Mouse (Mus musculus) thymus, postnatal 14 days (tissue): ENCODE results near the gene Ear6.
"Not testable (repeated sequence)": the region's sequence is repeated elsewhere in the genome, so short reads cannot be mapped to it uniquely, and the experiment has no call there.

Experiments
- DNase-seq: peaks from one replicate; pipeline ENCODE4 v3.0.0; 2021

The Ear6 gene

GRCm38 (mm10) chr14:51853399-51853798, at the start of gene Ear6:
Ear6 (plus strand) TSS chr14:51853699.
- no peak for DNase-seq

- DNase-seq: no peak
Observed at GRCm38 (mm10) chr14:51826625-51827024, 26.9 kb upstream of the Ear6 start.

DNA sequence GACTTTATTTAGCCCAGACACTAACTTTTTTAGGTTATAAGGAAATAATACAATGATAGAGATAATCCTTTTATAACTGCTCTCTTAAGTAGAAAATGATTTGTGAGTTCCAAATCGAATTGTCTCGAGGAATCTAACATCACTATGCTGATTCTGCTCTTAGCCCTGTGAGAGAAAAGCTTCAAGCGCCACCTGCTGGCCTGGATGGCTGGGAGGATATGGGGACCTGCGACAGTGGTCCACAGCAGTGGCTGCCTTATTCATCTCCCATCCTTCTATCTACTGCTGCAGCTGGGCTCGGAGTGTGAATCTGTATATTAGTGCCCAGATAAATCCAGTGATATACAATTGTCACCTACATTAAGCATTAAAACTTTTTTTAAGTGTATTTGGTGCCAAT, 25.7 kb upstream of the Ear6 start:
- DNase-seq: peak; percentile 34

DNA sequence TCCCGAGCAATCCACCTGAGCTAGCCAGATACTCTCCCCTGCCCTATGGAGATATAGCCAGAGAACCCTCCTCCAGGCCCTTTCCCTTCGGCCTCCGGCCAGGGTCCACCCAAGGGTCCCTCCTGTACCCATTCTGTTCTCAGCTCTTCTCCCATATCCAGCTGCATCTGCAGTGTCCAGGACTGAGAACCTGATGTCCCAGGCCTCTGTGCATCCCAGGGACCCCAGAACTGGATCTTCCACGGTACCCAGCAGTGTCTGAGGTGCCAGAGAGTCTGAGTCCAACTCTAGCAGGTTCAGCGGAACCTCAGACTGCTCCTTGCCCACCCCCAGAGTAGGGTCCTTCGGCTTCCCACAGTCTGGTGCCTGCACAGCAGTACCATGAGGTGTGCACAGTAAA, 24.3 kb upstream of the Ear6 start:
- DNase-seq: no peak

DNA sequence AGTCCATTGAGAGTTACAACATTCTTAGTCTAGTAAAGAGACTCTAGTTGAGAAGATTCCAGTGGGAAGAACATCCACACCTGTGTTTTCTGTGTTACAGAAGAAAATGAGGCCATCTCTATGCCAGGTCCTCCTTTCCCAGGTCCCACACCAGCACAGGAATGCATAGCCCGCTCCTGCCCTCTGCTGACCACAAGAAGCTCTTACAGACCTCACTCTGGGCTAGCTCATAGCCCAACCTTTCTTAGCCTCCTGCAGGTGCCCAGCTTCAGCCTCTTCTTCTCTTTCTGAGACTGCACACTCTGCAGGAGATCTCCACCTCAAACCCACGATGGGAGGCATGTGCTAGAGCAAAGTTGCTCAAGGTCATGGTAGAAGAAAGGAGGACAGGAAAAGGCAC, 15.0 kb upstream of the Ear6 start:
- not testable (repeated sequence) for DNase-seq

- DNase-seq: no peak
Observed at GRCm38 (mm10) chr14:51842250-51842649, 11.2 kb upstream of the Ear6 start.

DNA sequence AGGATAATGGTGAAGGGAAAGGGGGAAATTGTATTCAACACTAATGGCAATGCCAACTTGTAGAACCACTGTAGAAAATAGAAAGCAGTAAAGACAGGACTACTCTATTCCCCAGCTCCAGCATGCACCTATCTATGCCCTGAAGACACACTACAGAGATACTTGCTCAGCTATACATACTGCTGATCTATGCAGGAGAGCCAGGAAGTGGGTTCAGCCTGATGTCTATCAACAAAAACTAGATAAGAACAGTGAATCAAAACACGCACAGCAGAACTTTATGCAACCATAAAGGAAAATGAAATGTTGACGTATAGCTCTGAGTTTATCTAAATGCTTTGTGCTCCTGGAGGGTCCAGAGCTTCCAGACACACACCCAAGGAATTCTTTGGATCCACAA, 10.7 kb upstream of the Ear6 start:
- no peak for DNase-seq

- no peak for DNase-seq
Observed at GRCm38 (mm10) chr14:51843882-51844281, 9.6 kb upstream of the Ear6 start.

DNA sequence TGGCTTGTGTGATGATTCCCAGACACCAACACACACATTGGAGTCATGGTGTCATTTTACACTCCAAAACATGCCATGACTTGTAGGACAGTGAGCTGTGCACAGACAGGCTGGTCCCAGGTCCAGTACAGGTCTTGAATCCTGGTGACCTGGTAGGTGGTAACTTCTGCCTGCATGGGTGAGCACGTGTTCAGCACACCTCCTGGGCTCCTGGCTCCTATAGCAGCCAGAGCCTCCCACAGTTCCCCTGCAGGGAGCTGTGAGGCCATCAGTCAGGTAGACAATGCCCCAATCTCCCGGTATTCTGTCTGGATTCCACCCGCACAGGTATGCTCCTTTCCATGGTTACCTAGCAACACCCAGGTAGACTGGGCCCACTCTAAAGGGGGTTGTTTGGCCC, 6.9 kb upstream of the Ear6 start:
- DNase-seq: no peak

- DNase-seq: not testable (repeated sequence)
Observed at GRCm38 (mm10) chr14:51851006-51851405, 2.5 kb upstream of the Ear6 start.

GRCm38 (mm10) chr14:51855280-51855679, 1.8 kb downstream of the Ear6 start:
- not testable (repeated sequence) for DNase-seq

GRCm38 (mm10) chr14:51863603-51864002, 10.1 kb downstream of the Ear6 start:
- DNase-seq: not testable (repeated sequence)

DNA sequence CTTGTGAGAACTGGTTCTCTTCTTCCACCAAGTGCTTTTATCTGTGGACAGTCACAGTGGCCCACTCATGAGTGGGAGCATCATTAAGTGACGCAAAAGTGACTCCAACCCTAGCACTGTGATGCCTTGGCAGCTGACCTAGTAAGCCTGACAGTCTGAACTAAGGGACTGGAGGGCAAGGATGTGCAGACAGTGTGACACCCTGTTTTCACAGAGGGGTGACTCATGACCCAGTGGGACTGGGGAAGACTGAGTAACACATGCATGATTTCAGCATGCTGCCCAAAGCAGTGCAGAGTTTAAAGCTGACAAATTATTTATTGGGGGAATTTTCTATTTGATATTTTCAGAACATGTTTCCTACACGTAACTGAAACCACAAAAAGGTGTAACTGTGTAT, 17.3 kb downstream of the Ear6 start:
- no peak for DNase-seq

DNA sequence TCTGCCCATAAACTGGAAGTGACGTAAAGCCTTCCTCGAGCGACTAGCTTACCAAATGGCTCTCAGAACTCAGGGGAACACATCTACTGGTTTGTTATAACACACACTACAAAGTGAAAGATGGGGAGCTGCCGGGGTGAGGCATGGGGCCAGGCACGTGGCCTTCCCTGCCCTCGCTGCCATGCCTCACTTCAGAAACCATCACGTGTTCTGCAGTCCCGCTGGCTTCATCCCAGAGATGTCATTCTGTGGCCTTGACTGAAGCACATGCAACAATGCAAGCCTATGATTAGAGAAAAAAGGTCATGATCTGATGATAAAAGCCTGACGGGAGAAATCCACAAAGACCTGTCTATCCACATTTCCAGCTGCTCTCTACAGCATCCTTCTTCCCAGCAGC, 18.2 kb downstream of the Ear6 start:
- DNase-seq: no peak

DNA sequence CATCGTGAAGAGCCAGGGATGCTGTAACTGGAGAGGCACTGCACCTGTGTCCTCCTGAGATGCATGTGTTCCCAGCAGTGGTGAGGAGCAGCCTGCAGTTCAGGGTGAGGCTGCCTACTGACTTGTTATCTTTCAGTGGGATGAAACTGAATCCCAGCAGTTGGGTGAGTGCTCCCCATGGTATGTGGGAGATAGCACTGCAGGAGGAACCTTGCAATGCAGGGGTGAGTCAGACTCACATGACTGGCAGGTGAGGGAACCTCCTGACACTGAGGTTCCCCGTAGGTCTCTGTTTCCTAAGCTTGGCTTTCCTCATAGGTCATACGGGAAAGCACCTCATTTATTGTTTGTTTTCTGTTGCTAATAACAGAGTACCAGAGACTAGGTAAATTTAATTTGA, 24.0 kb downstream of the Ear6 start:
- DNase-seq: no peak

- peak; percentile 84 for DNase-seq
Observed at GRCm38 (mm10) chr14:51883527-51884030, 30.1 kb downstream of the Ear6 start.

- no peak for DNase-seq
Observed at GRCm38 (mm10) chr14:51884031-51884544, 30.6 kb downstream of the Ear6 start.

- DNase-seq: peak; percentile 97
Observed at GRCm38 (mm10) chr14:51884598-51885331, 31.3 kb downstream of the Ear6 start, which contains the start of gene Mettl17. Mettl17 (plus strand) TSS chr14:51884842.

DNA sequence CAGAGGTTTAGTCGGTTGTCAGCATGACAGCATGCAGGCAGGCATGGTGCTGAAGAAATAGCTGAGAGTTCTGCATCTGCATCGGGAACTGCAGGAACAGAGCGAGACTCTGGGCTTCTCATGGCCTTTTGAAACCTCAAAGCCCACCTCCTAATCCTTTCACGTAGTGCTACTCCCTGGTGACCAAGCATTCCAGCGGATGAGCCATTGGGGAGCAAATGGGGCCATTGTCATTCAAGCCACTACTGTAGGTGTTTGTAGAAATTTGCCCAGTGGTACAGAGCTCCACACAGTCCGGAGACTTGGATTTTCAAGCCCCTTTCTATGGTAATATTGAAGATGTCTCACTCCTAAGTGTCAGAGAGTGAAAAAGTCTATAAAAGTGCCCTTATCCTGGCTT, 32.6 kb downstream of the Ear6 start:
- DNase-seq: no peak

- DNase-seq: no peak
Observed at GRCm38 (mm10) chr14:51889833-51890232, 36.3 kb downstream of the Ear6 start.

DNA sequence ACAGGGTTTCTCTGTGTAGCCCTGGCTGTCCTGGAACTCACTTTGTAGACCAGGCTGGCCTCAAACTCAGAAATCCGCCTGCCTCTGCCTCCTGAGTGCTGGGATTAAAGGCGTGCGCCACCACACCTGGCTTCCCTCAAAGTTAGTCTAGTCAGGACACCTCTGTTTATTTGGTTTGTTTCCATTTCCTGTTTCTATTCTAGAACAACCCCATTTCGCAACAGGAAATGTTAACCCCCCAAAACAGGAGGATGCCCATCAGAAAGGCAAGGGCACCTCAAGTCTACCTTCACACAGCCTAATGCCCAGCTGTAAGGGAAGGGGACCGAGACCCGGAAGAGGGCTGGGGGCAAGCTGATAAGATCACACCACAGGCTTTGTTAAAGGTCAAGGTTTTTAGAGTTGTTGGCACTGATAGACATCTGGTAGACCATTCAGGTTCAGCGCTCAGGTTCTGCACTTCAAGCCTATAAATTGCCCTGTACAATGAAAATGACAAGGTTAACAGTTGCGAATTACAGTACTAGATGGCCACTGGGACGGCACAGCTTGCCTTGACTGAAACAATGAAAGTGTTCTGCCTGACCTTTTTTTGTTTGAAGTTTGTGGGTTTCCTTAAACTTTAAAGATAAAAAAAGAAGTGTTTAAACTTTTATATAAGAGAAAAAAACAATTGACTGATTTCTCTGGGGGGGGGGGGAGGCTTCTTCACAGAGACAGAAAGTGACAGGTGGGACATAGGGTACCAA, 38.9 kb downstream of the Ear6 start, which contains the start of gene Slc39a2:
Gene Slc39a2 (plus strand): TSS at position 699 of the 749 bp plus-strand sequence.
- DNase-seq: no peak

DNA sequence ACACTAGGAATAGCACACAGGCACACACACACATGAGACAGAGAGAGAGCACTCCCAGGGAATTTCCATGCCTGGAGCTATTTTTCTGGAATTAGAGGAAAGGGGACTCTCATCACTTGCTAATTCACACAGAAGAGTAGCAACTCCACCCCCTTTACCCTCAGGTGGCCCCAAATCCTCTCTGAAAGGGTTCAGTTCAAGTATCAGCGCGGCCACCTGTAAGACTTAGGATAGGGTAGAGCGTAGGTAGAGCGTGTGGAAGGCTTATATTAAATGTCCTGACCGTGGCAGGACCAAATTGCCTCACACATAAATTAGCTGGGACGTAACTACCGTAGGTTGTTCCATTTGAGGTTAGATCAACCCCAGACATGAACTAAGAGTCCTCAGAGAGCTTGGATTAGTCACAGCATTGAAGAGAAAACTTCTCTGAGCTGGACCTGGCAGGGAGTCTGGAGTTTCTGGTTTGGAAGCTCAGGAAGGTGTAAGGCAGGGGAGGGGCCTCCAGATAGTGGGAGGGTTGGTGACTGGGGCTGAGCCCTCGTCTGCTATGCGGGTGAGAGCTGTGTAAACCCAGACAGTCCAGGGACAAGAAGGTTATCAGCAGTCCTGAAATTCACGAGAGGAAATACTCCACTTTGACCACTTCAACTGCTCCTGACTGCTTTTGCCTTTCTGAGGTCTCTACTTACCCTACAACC, 39.7 kb downstream of the Ear6 start:
- DNase-seq: no peak

DNA sequence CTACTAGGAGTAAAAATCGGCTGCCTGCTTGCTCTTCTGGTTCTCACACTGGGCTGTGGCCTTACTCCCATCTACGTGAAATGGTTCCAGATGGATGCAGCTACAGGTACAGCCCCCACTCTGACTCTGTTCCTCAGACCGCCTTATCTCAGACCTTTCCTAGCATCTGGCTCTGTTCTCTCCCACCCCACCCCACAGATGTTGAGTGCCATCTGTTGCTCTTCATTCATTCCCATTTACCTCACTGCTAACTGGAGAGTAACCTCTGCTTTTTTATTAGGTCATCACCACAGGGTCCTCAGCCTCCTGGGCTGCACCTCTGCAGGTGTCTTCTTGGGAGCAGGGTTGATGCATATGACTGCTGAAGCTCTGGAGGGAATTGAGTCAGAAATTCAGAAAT, 40.3 kb downstream of the Ear6 start:
- DNase-seq: no peak
